Mouse (Mus musculus) liver, postnatal 0 days (tissue): ENCODE data around the gene Mdm2. TPM values are rescaled to one million over a fixed set of nuclear protein-coding genes. Genes with fewer than 3 reads are reported as not detected.
A peak's percentile ranks its signal among the peaks of the same experiment; 100 is the strongest.
"Not testable (repeated sequence)": the region's sequence is repeated elsewhere in the genome, so short reads cannot be mapped to it uniquely, and the experiment has no call there.

Experiments
- ATAC-seq: fragments of 200-750 bp; cut with Nextera tagmentation; 2 replicates; pipeline ENCODE4 v1.8.0; 2017; ENCODE audit warnings: mild to moderate bottlenecking, moderate library complexity
- DNase-seq: peaks from one replicate; pipeline ENCODE4 v3.0.0-alpha.2; 2016
- H3K27ac ChIP-seq: fragments of 300-500 bp; sonication (generic); 2 replicates; pipeline ENCODE4 v1.5.1; 2014; ENCODE audit warnings: antibody characterized with exemption, moderate library complexity, mild to moderate bottlenecking, low read depth
- H3K27me3 ChIP-seq: fragments of 300-500 bp; sonication (generic); 2 replicates; pipeline ENCODE4 v1.6.1; 2014; ENCODE audit warnings: low read length, control low read depth, mixed read lengths; ENCODE audit not compliant: insufficient read depth
- H3K36me3 ChIP-seq: fragments of 300-500 bp; sonication (generic); replicated peaks from 2 replicates; pipeline ENCODE4 v1.6.1; 2014; ENCODE audit warnings: mild to moderate bottlenecking, control low read depth, low read length, moderate library complexity, mixed read lengths; ENCODE audit not compliant: insufficient read depth
- H3K4me1 ChIP-seq: fragments of 300-500 bp; sonication (generic); 2 replicates; pipeline ENCODE4 v1.6.1; 2014; ENCODE audit warnings: antibody characterized with exemption, mild to moderate bottlenecking, control low read depth; ENCODE audit not compliant: insufficient read depth
- H3K4me2 ChIP-seq: fragments of 300-500 bp; sonication (generic); 2 replicates; pipeline ENCODE4 v1.6.1; 2014; ENCODE audit warnings: low read depth, mild to moderate bottlenecking, low read length, moderate library complexity, mixed read lengths
- H3K4me3 ChIP-seq: fragments of 300-500 bp; sonication (generic); 2 replicates; pipeline ENCODE4 v1.5.1; 2014; ENCODE audit warnings: low read depth, low read length
- H3K9ac ChIP-seq: fragments of 300-500 bp; sonication (generic); replicated peaks from 2 replicates; pipeline ENCODE4 v1.6.1; 2014; ENCODE audit warnings: mild to moderate bottlenecking, moderate library complexity
- H3K9me3 ChIP-seq: fragments of 300-500 bp; sonication (generic); 2 replicates; pipeline ENCODE4 v1.6.1; 2016; ENCODE audit warnings: mild to moderate bottlenecking, control low read depth, low read length, mixed read lengths
- CTCF ChIP-seq: sonication (generic); IDR thresholded peaks from 2 replicates; pipeline ENCODE4 v1.5.1; 2016; ENCODE audit warnings: antibody characterized with exemption, low read depth
- EP300 ChIP-seq: IDR thresholded peaks from 2 replicates; pipeline ENCODE4 v1.6.1; 2016; ENCODE audit warnings: antibody characterized with exemption, low read depth, mild to moderate bottlenecking
- WGBS: fragments of 180-500 bp; shearing (Covaris S2); extraction: QIAGEN DNeasy Blood & Tissue Kit; methylation state at CpG from one replicate; pipeline ENCODE4 v1.1.7; 2014; ENCODE audit not compliant: insufficient replicate concordance; 5-methylcytosine and 5-hydroxymethylcytosine counted together
- polyA plus RNA-seq: library from polyadenylated mRNA; unstranded; fragments of >200 nt; fragmentation: Nextera tagmentation; extraction: Ambion mirVana; gene quantifications from 2 replicates; pipeline ENCODE4 v1.2.1, GENCODE M21; 2015

Gene Mdm2
- polyA plus RNA-seq, 1 experiment from 2014 or later = 11.3 TPM

- Histone ChIP-seq H3K4me1 (peaks cover 7% of the 10 kb centered on the region; the same call in 1 of the 2 replicates), H3K9me3 (0 out of 2 replicates have a peak, but pooled peaks cover 5% of the 10 kb centered on the region), H3K27ac (no peak overlapping the region), H3K4me2 (no peak overlapping the region), H3K36me3 (peaks cover 29% of the 10 kb centered on the region), H3K9ac (no peak overlapping the region), H3K4me3 (no peak overlapping the region), H3K27me3 (no peaks in the 10 kb centered on the region)
- DNase-seq (no peak), ATAC-seq (no peak)
- WGBS = 94% methylated on average over 10 of the region's 10 CpGs
- TF ChIP-seq EP300 = no peak
- no peak for TF ChIP-seq CTCF
These were observed 38.6 kb upstream of the Mdm2 start for GRCm38 (mm10) chr10:117749050-117749686.

- DNase-seq (no peak), ATAC-seq (no peak)
- WGBS = 79% methylated on average over 10 of the region's 10 CpGs
- H3K36me3 ChIP-seq = peaks cover 29% of the 10 kb centered on the region
- no peak overlapping the region for H3K9ac ChIP-seq
- TF ChIP-seq EP300 = no peak
- TF ChIP-seq CTCF = no peak
- peaks cover 7% of the 10 kb centered on the region; the same call in 1 of the 2 replicates for H3K4me1 ChIP-seq
- no peak overlapping the region for H3K4me2 ChIP-seq
- 0 out of 2 replicates have a peak overlapping the region, but pooled peaks have one; percentile 22 for H3K27ac ChIP-seq
- H3K4me3 ChIP-seq = no peak overlapping the region
- H3K27me3 ChIP-seq = no peaks in the 10 kb centered on the region
- H3K9me3 ChIP-seq = 0 out of 2 replicates have a peak, but pooled peaks cover 5% of the 10 kb centered on the region
These were observed 37.9 kb upstream of the Mdm2 start for GRCm38 (mm10) chr10:117748276-117749049.

DNA sequence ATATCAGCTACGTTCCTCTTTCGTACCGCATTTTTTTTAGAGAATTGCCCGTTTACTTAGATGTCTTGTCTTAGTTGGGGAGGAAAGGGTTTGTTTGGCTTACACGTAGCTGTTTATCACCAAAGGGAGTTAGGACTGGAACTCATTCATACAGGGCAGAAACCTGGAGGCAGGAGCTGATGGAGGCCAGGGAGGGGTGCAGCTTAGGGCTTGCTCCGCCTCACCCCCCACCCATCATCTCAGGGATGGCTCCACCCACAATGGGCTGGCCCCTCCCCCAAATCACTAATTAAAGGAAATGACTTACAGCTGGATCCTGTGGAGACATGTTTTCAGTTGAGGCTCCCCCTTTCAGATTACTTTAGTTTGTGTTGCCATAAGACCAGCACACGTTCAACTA lies 37.2 kb upstream of the Mdm2 start:
- Histone ChIP-seq H3K4me3 (no peak overlapping the region), H3K9ac (no peak overlapping the region), H3K27ac (no peak overlapping the region), H3K36me3 (peaks cover 29% of the 10 kb centered on the region), H3K27me3 (no peaks in the 10 kb centered on the region), H3K9me3 (0 out of 2 replicates have a peak, but pooled peaks cover 5% of the 10 kb centered on the region), H3K4me1 (peaks cover 7% of the 10 kb centered on the region; the same call in 1 of the 2 replicates), H3K4me2 (no peak overlapping the region)
- DNase-seq (no peak), ATAC-seq (no peak)
- 81% methylated on average over 7 of the region's 7 CpGs for WGBS
- no peak for TF ChIP-seq CTCF
- no peak for TF ChIP-seq EP300

DNA sequence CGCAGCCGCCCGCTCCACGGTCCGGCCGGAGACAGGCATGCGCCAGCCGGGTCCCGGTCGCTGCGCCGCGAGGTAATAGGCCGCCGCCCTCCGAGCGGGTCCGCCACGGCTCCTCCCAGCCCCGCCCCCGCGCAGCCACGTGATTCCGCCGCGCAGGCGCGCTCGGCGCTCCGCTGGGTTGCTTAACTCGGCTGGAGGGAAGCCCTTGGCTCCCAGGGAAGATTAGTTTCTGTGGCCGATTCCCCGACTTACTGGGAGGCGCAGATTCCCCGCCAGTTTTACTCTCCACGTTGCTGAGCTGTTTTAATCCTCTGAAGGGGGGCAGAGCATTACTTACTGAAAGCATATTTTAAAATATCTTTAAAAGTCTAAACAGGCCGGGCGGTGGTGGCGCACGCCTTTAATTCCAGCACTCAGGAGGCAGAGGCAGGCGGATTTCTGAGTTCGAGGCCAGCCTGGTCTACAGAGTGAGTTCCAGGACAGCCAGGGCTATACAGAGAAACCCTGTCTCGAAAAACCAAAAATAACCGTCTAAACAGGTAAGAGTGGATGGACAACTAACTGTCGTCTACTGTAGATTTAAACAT lies 35.8 kb upstream of the Mdm2 start, which contains the start of gene Slc35e3:
TSS of gene Slc35e3 (minus strand) at position 69 of the 587 bp plus-strand sequence.
- Histone ChIP-seq H3K9ac (peak within 1 kb of the TSS; percentile 27; the same call in 1 of the 2 replicates), H3K27ac (peak within 1 kb of the TSS; percentile 24; the same call in 1 of the 2 replicates), H3K4me3 (peak within 1 kb of the TSS; percentile 53), H3K4me1 (peaks cover 7% of the 10 kb centered on the region; the same call in 1 of the 2 replicates), H3K4me2 (peak within 1 kb of the TSS; percentile 84), H3K9me3 (0 out of 2 replicates have a peak, but pooled peaks cover 5% of the 10 kb centered on the region), H3K27me3 (no peaks in the 10 kb centered on the region), H3K36me3 (peaks cover 17% of the 10 kb centered on the region)
- peak; percentile 98 for ATAC-seq
- TF ChIP-seq CTCF (no peak), EP300 (no peak)
- WGBS = 13% methylated on average over 45 of the region's 46 CpGs
- peak; percentile 97 for DNase-seq

DNA sequence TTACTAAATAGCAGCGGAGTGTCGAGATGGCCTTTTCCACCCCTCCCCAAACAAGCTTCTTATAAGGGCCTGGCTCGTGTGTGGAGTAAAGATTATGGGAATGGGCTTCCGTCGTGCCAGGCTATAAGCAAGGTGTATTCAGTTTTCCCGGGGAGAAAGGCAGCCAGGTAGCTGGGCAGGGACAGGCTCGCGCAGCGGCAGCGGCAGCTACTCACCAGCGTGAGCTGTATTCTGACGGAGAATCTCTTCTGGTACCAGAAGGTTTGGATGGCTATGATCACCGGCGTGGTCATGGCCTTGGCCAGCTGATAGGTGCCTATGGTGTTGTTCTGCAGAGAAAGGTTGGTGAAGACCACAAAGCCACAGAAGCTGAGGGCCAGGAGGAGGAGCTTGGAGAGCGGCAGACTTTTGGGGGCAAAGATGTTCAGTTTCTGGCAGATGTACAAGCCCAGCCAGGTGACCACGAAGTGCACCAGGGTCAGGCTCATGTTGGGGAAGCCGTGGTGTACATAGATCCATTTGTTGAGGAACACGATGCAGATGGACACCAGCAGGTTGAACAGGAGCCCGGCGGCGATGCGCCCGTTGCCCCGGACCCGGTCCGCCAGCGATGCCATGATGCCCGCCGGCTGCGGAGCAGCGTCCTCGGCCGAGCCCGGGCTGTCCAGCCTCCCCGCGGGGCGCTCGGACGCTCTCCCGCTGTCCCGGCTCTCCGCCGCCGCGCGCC lies 35.2 kb upstream of the Mdm2 start:
- not testable (repeated sequence) for DNase-seq, H3K4me1 ChIP-seq

More for the DNA sequence above, 35.2 kb upstream of the Mdm2 start:
- peak; percentile 30 for ATAC-seq
- peak overlapping the region; percentile 84 for H3K4me2 ChIP-seq
- not testable (repeated sequence) for H3K9me3 ChIP-seq, H3K27ac ChIP-seq, H3K27me3 ChIP-seq
- 2% methylated on average over 15 of the region's 46 CpGs for WGBS
- peaks cover 12% of the 10 kb centered on the region for H3K36me3 ChIP-seq
- peak overlapping the region; percentile 27; the same call in 1 of the 2 replicates for H3K9ac ChIP-seq
- peak overlapping the region; percentile 53 for H3K4me3 ChIP-seq
